Mouse (Mus musculus): ENCODE measurements around the gene Myo5c. TPM values are rescaled to one million over a fixed set of nuclear protein-coding genes. Genes with fewer than 3 reads are reported as not detected.

Gene Myo5c
- polyA plus RNA-seq, 1 experiment from 2014 or later, result 0.54 TPM

- 64% methylated on average over 8 of the region's 8 CpGs for WGBS
- no peak for ATAC-seq (ENCODE audit: low FRiP score, low read depth)
- Histone ChIP-seq H3K27ac (replicated peaks) (no peak overlapping the region), H3K27me3 (no peaks in the 10 kb centered on the region), H3K9me3 (no peaks in the 10 kb centered on the region), H3K36me3 (no peaks in the 10 kb centered on the region), H3K4me1 (replicated peaks) (peaks cover 14% of the 10 kb centered on the region), H3K9ac (no peak overlapping the region), H3K4me2 (no peak overlapping the region), H3K4me3 (no peak overlapping the region)
Measured at GRCm38 (mm10) chr9:75262235-75262826, 30.5 kb downstream of the Myo5c start.

- Histone ChIP-seq H3K4me2 (no peak overlapping the region), H3K27me3 (no peaks in the 10 kb centered on the region), H3K9ac (no peak overlapping the region), H3K9me3 (no peaks in the 10 kb centered on the region), H3K4me1 (replicated peaks) (peaks cover 14% of the 10 kb centered on the region), H3K4me3 (no peak overlapping the region), H3K27ac (replicated peaks) (no peak overlapping the region), H3K36me3 (no peaks in the 10 kb centered on the region)
- WGBS, result 49% methylated on average over 3 of the region's 3 CpGs
- no peak for ATAC-seq (ENCODE audit: low FRiP score, low read depth)
Measured at GRCm38 (mm10) chr9:75264008-75264718, 32.3 kb downstream of the Myo5c start.

DNA sequence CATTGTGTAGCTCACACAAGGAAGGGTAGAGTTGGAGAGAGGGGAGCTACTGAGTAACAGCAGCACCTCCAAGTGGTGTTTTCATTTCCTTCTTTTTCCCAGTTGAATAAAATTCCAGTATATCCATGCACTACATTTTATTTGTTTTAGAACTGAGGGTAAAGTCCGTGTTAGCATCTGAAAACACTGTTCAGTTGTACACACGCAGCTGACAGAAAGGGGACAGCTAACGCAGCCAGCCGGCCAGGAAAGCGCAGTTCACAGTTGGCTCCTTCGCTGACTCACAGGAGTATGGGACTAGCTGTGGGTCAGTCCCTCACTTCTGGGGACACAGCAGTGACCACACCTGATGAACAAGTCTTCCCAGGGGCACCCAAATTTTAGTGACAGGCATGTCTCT is 35.3 kb downstream of the Myo5c start:
- H3K4me3 ChIP-seq, result no peak overlapping the region
- H3K4me1 ChIP-seq (replicated peaks), result no peaks in the 10 kb centered on the region
- H3K9ac ChIP-seq, result no peak overlapping the region
- ATAC-seq (ENCODE audit: low FRiP score, low read depth), result no peak
- no peaks in the 10 kb centered on the region for H3K27me3 ChIP-seq
- no peaks in the 10 kb centered on the region for H3K36me3 ChIP-seq
- H3K27ac ChIP-seq (replicated peaks), result no peak overlapping the region
- H3K4me2 ChIP-seq, result no peak overlapping the region
- WGBS, result 81% methylated on average over 6 of the region's 6 CpGs
- H3K9me3 ChIP-seq, result no peaks in the 10 kb centered on the region

DNA sequence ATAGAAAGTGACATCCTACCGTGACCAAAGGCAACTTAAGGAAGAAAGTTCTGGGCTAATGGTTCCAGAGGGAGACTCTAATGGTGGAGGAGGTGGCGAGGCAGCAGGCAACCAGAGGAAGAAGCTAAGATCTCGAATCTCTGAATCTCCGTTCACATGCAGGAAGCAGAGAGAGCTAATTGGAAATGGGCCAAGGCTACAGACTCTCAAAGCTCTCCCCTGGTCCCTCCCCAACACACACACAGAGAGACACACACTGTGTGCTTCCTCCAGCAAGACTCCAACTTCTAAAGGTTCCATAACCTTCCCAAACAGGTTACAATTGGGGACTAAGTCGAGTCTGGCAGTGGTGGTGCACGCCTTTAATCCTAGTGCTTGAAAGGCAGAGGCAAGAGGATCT is 38.6 kb downstream of the Myo5c start:
- Histone ChIP-seq H3K9me3 (no peaks in the 10 kb centered on the region), H3K27me3 (no peaks in the 10 kb centered on the region), H3K9ac (no peak overlapping the region), H3K4me2 (no peak overlapping the region), H3K4me3 (no peak overlapping the region), H3K4me1 (replicated peaks) (no peaks in the 10 kb centered on the region), H3K36me3 (no peaks in the 10 kb centered on the region), H3K27ac (replicated peaks) (no peak overlapping the region)
- WGBS, result 78% methylated on average over 6 of the region's 6 CpGs
- ATAC-seq (ENCODE audit: low FRiP score, low read depth), result no peak

- ATAC-seq (ENCODE audit: low FRiP score, low read depth), result no peak
- H3K4me3 ChIP-seq, result no peak overlapping the region
- H3K4me1 ChIP-seq (replicated peaks), result no peaks in the 10 kb centered on the region
- no peaks in the 10 kb centered on the region for H3K36me3 ChIP-seq
- WGBS, result 97% methylated on average over 8 of the region's 8 CpGs
- no peak overlapping the region for H3K9ac ChIP-seq
- no peak overlapping the region for H3K4me2 ChIP-seq
- no peak overlapping the region for H3K27ac ChIP-seq (replicated peaks)
- no peaks in the 10 kb centered on the region for H3K9me3 ChIP-seq
- H3K27me3 ChIP-seq, result no peaks in the 10 kb centered on the region
Measured at GRCm38 (mm10) chr9:75271539-75271938, 39.7 kb downstream of the Myo5c start.

GRCm38 (mm10) chr9:75273646-75274045 is 41.8 kb downstream of the Myo5c start:
- Histone ChIP-seq H3K4me1 (replicated peaks) (no peaks in the 10 kb centered on the region), H3K4me2 (no peak overlapping the region), H3K9ac (no peak overlapping the region), H3K4me3 (no peak overlapping the region), H3K36me3 (no peaks in the 10 kb centered on the region), H3K27ac (replicated peaks) (no peak overlapping the region), H3K27me3 (no peaks in the 10 kb centered on the region), H3K9me3 (no peaks in the 10 kb centered on the region)
- no peak for ATAC-seq (ENCODE audit: low FRiP score, low read depth)
- WGBS, result 75% methylated on average over 6 of the region's 6 CpGs

DNA sequence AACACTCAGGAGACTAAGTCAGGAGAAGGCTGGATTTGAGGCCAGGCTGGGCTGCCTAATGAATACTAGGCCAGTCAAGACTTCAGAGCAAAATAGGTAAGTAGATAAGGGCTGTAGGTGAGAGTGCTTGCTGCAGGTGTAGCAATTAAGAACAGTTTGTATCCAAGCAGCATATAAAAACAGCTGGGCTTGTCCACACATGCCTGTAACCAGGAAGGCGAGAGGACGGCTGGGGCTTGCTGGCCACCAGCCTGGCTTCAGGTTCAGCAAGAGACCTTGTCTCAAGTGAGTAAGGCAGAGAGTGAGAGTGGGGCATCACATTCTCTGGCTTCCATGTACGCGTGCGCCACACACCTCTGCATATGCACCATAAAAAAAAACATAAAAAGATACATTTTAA is 42.7 kb downstream of the Myo5c start:
- Histone ChIP-seq H3K4me1 (replicated peaks) (no peaks in the 10 kb centered on the region), H3K4me3 (no peak overlapping the region), H3K27me3 (no peaks in the 10 kb centered on the region), H3K36me3 (no peaks in the 10 kb centered on the region), H3K27ac (replicated peaks) (no peak overlapping the region), H3K9me3 (no peaks in the 10 kb centered on the region), H3K4me2 (no peak overlapping the region), H3K9ac (no peak overlapping the region)
- 93% methylated on average over 5 of the region's 5 CpGs for WGBS
- no peak for ATAC-seq (ENCODE audit: low FRiP score, low read depth)

- no peaks in the 10 kb centered on the region for H3K4me1 ChIP-seq (replicated peaks)
- no peak for ATAC-seq (ENCODE audit: low FRiP score, low read depth)
- no peaks in the 10 kb centered on the region for H3K27me3 ChIP-seq
- no peaks in the 10 kb centered on the region for H3K9me3 ChIP-seq
- 95% methylated on average over 9 of the region's 9 CpGs for WGBS
- no peak overlapping the region for H3K9ac ChIP-seq
- H3K27ac ChIP-seq (replicated peaks), result no peak overlapping the region
- no peak overlapping the region for H3K4me3 ChIP-seq
- no peaks in the 10 kb centered on the region for H3K36me3 ChIP-seq
- no peak overlapping the region for H3K4me2 ChIP-seq
Measured at GRCm38 (mm10) chr9:75275051-75275450, 43.2 kb downstream of the Myo5c start.

- Histone ChIP-seq H3K27me3 (no peaks in the 10 kb centered on the region), H3K4me1 (replicated peaks) (no peaks in the 10 kb centered on the region), H3K4me3 (no peak overlapping the region), H3K9me3 (no peaks in the 10 kb centered on the region), H3K27ac (replicated peaks) (no peak overlapping the region), H3K9ac (no peak overlapping the region), H3K36me3 (no peaks in the 10 kb centered on the region), H3K4me2 (no peak overlapping the region)
- WGBS, result 46% methylated on average over 5 of the region's 5 CpGs
- ATAC-seq (ENCODE audit: low FRiP score, low read depth), result no peak
Measured at GRCm38 (mm10) chr9:75280814-75281213, 49.0 kb downstream of the Myo5c start.

DNA sequence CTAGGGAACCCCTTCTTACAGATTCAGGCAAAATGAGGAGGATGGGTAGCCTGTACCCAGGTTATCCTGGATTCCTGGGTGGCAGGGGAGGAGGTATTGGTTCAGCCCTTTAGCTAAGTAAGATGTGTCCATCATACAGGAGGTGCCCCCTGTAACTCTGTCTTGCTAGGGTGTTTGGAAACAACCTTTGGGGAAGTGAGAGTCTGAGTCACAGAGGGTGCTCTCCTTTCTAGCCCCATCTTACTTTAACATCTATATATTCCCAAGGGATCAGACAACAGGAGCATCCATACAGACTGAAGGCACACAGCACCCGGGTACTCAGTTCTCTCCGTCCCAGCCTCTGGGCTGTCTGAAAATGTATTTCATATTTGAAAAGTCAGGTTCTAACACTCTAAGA is 50.4 kb downstream of the Myo5c start:
- H3K27me3 ChIP-seq, result no peaks in the 10 kb centered on the region
- 86% methylated on average over 2 of the region's 2 CpGs for WGBS
- H3K36me3 ChIP-seq, result no peaks in the 10 kb centered on the region
- no peak for ATAC-seq (ENCODE audit: low FRiP score, low read depth)
- H3K9ac ChIP-seq, result no peak overlapping the region
- no peak overlapping the region for H3K4me3 ChIP-seq
- no peaks in the 10 kb centered on the region for H3K4me1 ChIP-seq (replicated peaks)
- H3K9me3 ChIP-seq, result no peaks in the 10 kb centered on the region
- H3K27ac ChIP-seq (replicated peaks), result no peak overlapping the region
- H3K4me2 ChIP-seq, result no peak overlapping the region

GRCm38 (mm10) chr9:75282830-75283229 is 51.0 kb downstream of the Myo5c start:
- Histone ChIP-seq H3K4me2 (no peak overlapping the region), H3K4me1 (replicated peaks) (no peaks in the 10 kb centered on the region), H3K36me3 (no peaks in the 10 kb centered on the region), H3K27me3 (no peaks in the 10 kb centered on the region), H3K4me3 (no peak overlapping the region), H3K27ac (replicated peaks) (no peak overlapping the region), H3K9ac (no peak overlapping the region), H3K9me3 (no peaks in the 10 kb centered on the region)
- WGBS, result 11% methylated on average over 3 of the region's 3 CpGs
- peak; percentile 59; the same call in 1 of the 2 replicates for ATAC-seq (ENCODE audit: low FRiP score, low read depth)

GRCm38 (mm10) chr9:75283636-75284035 is 51.8 kb downstream of the Myo5c start:
- ATAC-seq (ENCODE audit: low FRiP score, low read depth), result no peak
- Histone ChIP-seq H3K27me3 (no peaks in the 10 kb centered on the region), H3K4me2 (no peak overlapping the region), H3K9ac (no peak overlapping the region), H3K4me3 (no peak overlapping the region), H3K27ac (replicated peaks) (no peak overlapping the region), H3K36me3 (no peaks in the 10 kb centered on the region), H3K4me1 (replicated peaks) (no peaks in the 10 kb centered on the region), H3K9me3 (no peaks in the 10 kb centered on the region)
- 79% methylated on average over 8 of the region's 8 CpGs for WGBS

- H3K27me3 ChIP-seq, result no peaks in the 10 kb centered on the region
- no peak overlapping the region for H3K4me2 ChIP-seq
- WGBS, result 84% methylated on average over 6 of the region's 6 CpGs
Measured at GRCm38 (mm10) chr9:75285363-75285762, 53.5 kb downstream of the Myo5c start.

More at GRCm38 (mm10) chr9:75285363-75285762, 53.5 kb downstream of the Myo5c start:
- H3K9me3 ChIP-seq, result no peaks in the 10 kb centered on the region
- no peaks in the 10 kb centered on the region for H3K36me3 ChIP-seq
- H3K4me1 ChIP-seq (replicated peaks), result no peaks in the 10 kb centered on the region
- no peak for ATAC-seq (ENCODE audit: low FRiP score, low read depth)
- H3K9ac ChIP-seq, result no peak overlapping the region
- H3K27ac ChIP-seq (replicated peaks), result no peak overlapping the region
- H3K4me3 ChIP-seq, result no peak overlapping the region

All from hindbrain, embryonic 15.5 days (tissue).